Mouse (Mus musculus) lung, embryonic 14.5 days (tissue): ENCODE data around the gene Nek6. TPM values are rescaled to one million over a fixed set of nuclear protein-coding genes. Genes with fewer than 3 reads are reported as not detected.

Source experiments
- ATAC-seq: fragments of 200-750 bp; cut with Nextera tagmentation; 2 replicates; pipeline ENCODE4 v1.8.0; 2017; ENCODE audit warnings: mild to moderate bottlenecking, moderate TSS enrichment, moderate library complexity; ENCODE audit not compliant: insufficient read depth
- DNase-seq: peaks from one replicate; pipeline ENCODE4 v3.0.0-alpha.2; 2015
- H3K27ac ChIP-seq: fragments of 300-500 bp; sonication (generic); 2 replicates; pipeline ENCODE4 v1.5.1; 2014; ENCODE audit warnings: low read depth, mild to moderate bottlenecking, moderate library complexity
- H3K27me3 ChIP-seq: fragments of 300-500 bp; sonication (generic); 2 replicates; pipeline ENCODE4 v1.6.1; 2014; ENCODE audit warnings: low read length, control low read depth; ENCODE audit not compliant: insufficient read depth
- H3K36me3 ChIP-seq: fragments of 300-500 bp; sonication (generic); 2 replicates; pipeline ENCODE4 v1.6.1; 2014; ENCODE audit warnings: control low read depth; ENCODE audit not compliant: insufficient read depth
- H3K4me1 ChIP-seq: fragments of 300-500 bp; sonication (generic); 2 replicates; pipeline ENCODE4 v1.6.1; 2014; ENCODE audit warnings: antibody characterized with exemption, control low read depth; ENCODE audit not compliant: insufficient read depth
- H3K4me2 ChIP-seq: fragments of 300-500 bp; sonication (generic); 2 replicates; pipeline ENCODE4 v1.6.1; 2014; ENCODE audit warnings: mild to moderate bottlenecking
- H3K4me3 ChIP-seq: fragments of 300-500 bp; sonication (generic); 2 replicates; pipeline ENCODE4 v1.5.1; 2014; ENCODE audit warnings: low read depth, low read length
- H3K9ac ChIP-seq: fragments of 300-500 bp; sonication (generic); 2 replicates; pipeline ENCODE4 v1.6.1; 2014
- H3K9me3 ChIP-seq: fragments of 300-500 bp; sonication (generic); 2 replicates; pipeline ENCODE4 v1.6.1; 2016; ENCODE audit warnings: low read depth, low read length, control low read depth
- CTCF ChIP-seq: IDR thresholded peaks from 2 replicates; pipeline ENCODE4 v1.5.1; 2016; ENCODE audit warnings: antibody characterized with exemption, low read depth
- WGBS: fragments of 180-500 bp; shearing (Covaris S2); extraction: QIAGEN DNeasy Blood & Tissue Kit; methylation state at CpG from one replicate; pipeline ENCODE4 v1.1.7; 2014; 5-methylcytosine and 5-hydroxymethylcytosine counted together
- polyA plus RNA-seq: library from polyadenylated mRNA; unstranded; fragments of >200 nt; fragmentation: Nextera tagmentation; extraction: Ambion mirVana; gene quantifications from 2 replicates; pipeline ENCODE4 v1.2.1, GENCODE M21; 2014

The Nek6 gene
- polyA plus RNA-seq: 129 and 134 TPM in 2 replicates

GRCm38 (mm10) chr2:38511487-38512307, at the start of gene Nek6:
Gene Nek6 (plus strand): TSS chr2:38511643.
- ATAC-seq (peak; percentile 80), DNase-seq (peak; percentile 84)
- no peak for TF ChIP-seq CTCF
- Histone ChIP-seq H3K36me3 (peaks cover 4% of the 10 kb centered on the region; the same call in 1 of the 2 replicates), H3K9ac (peak within 1 kb of the TSS; percentile 93), H3K4me2 (peak within 1 kb of the TSS; percentile 83), H3K4me3 (peak within 1 kb of the TSS; percentile 76), H3K27me3 (no peaks in the 10 kb centered on the region), H3K4me1 (peaks cover 25% of the 10 kb centered on the region), H3K9me3 (no peaks in the 10 kb centered on the region), H3K27ac (peak within 1 kb of the TSS; percentile 94)
- WGBS: under 1% methylated on average over 90 of the region's 90 CpGs

DNA sequence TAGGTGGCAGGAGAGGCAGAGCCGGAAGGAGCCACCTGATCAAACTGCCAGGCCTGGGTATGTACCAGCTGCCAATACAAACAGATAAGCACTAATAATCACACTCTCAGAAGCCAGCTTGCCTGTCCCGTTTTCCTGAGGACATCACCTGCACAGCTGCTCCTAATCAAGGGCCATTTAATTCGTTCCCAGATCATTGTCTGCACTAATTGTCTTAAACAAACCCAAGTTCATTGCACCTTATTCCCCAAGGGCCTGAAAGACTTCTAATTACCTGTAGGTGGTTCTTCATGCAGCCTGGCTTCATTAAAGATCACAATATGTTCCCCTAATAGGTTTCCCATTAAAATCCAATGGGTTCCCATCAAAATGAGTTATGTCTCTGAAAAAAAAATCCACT, 49.1 kb upstream of the Nek6 start:
- ATAC-seq (no peak), DNase-seq (no peak)
- H3K4me1 ChIP-seq: peaks cover 14% of the 10 kb centered on the region
- H3K4me3 ChIP-seq: no peak overlapping the region
- H3K4me2 ChIP-seq: no peak overlapping the region
- 71% methylated on average over 3 of the region's 3 CpGs for WGBS
- no peaks in the 10 kb centered on the region for H3K36me3 ChIP-seq
- H3K27ac ChIP-seq: no peak overlapping the region
- no peaks in the 10 kb centered on the region for H3K9me3 ChIP-seq
- TF ChIP-seq CTCF: no peak
- H3K9ac ChIP-seq: no peak overlapping the region
- H3K27me3 ChIP-seq: no peaks in the 10 kb centered on the region

GRCm38 (mm10) chr2:38468845-38469244, 42.6 kb upstream of the Nek6 start:
- TF ChIP-seq CTCF: no peak
- no peak for ATAC-seq

DNA sequence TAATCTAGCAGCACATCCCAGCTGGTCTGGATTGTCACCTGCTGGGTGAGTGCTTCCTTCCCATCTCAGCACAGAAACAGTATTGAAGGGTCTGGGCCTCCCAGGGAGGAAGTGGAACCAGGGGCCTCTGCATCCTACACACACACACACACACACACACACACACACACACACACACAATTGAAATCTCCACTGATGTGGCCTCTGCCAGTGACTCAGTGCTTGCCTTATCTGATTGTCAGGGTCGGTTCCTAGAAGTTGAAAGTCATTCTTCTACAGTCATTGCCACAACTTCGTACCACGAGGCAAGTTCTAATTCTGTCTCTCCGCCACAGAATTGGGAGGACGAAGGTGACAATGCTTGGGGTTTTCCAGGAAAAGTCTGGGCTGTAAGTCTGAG, 39.7 kb upstream of the Nek6 start:
- H3K27ac ChIP-seq: no peak overlapping the region
- 76% methylated on average over 5 of the region's 5 CpGs for WGBS
- TF ChIP-seq CTCF: no peak
- no peak overlapping the region for H3K4me2 ChIP-seq
- no peaks in the 10 kb centered on the region for H3K36me3 ChIP-seq
- H3K9ac ChIP-seq: no peak overlapping the region
- DNase-seq (no peak), ATAC-seq (no peak)
- no peaks in the 10 kb centered on the region for H3K4me1 ChIP-seq
- H3K4me3 ChIP-seq: no peak overlapping the region
- no peaks in the 10 kb centered on the region for H3K27me3 ChIP-seq
- H3K9me3 ChIP-seq: no peaks in the 10 kb centered on the region

More at GRCm38 (mm10) chr2:38468845-38469244, 42.6 kb upstream of the Nek6 start:
- H3K36me3 ChIP-seq: no peaks in the 10 kb centered on the region
- DNase-seq: no peak
- no peaks in the 10 kb centered on the region for H3K4me1 ChIP-seq
- H3K4me3 ChIP-seq: no peak overlapping the region
- H3K9ac ChIP-seq: no peak overlapping the region
- no peak overlapping the region for H3K4me2 ChIP-seq
- 73% methylated on average over 4 of the region's 4 CpGs for WGBS
- H3K9me3 ChIP-seq: no peaks in the 10 kb centered on the region
- no peak overlapping the region for H3K27ac ChIP-seq
- H3K27me3 ChIP-seq: no peaks in the 10 kb centered on the region

DNA sequence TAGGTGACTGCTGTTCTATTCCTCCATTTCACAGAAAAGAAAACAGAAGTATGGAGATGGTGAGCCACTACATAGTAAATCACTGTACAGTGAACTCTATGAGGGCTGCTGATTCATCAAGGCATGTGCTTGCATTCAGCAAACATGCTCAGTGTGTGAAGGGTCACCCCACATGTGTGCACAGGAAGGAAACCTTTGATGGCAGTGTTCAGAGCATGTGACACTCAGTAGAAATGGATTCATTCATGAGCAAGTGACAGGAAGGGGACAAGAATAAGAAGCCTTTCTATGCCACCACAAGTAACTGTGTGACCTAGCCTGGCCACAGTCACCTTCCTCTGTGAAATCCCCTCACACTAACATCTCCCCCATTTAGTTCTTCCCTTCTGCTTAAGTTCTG, 38.6 kb upstream of the Nek6 start:
- Histone ChIP-seq H3K9ac (no peak overlapping the region), H3K4me2 (no peak overlapping the region), H3K27ac (no peak overlapping the region), H3K9me3 (no peaks in the 10 kb centered on the region), H3K4me3 (no peak overlapping the region), H3K36me3 (no peaks in the 10 kb centered on the region), H3K27me3 (no peaks in the 10 kb centered on the region), H3K4me1 (no peaks in the 10 kb centered on the region)
- TF ChIP-seq CTCF: no peak
- ATAC-seq: no peak
- DNase-seq: no peak

DNA sequence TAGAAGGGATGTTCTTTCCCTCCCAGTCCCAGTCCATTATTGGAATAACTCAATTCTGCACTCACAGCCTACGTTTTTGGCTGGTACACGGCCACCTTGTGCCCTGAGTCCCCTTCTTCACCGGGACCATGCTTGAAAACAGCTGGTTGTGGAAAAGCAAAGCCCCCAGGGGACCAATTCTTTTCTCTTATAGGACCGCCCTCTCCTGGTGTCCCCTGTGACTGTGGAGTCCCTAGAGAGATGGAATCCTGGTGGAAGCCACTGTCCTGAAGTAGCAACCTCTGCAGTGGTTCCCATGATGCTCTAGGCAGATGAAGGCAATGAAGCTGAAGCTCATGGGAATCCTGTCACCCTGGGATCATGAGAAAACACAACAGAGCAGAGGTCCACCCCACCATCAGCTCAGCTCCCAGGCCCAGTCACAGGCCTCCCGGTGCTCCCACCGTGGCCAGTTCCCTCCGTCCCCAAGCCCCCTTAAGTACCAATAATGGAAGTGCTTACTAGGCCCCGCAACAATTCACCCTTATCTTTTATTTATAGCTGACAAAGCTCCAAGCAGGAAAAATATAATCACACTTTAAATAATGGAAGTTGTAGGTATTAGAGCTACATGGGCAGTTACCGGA, 34.5 kb upstream of the Nek6 start:
- no peaks in the 10 kb centered on the region for H3K36me3 ChIP-seq
- H3K4me2 ChIP-seq: no peak overlapping the region
- 76% methylated on average over 9 of the region's 9 CpGs for WGBS
- H3K9me3 ChIP-seq: no peaks in the 10 kb centered on the region
- no peaks in the 10 kb centered on the region for H3K27me3 ChIP-seq
- no peak overlapping the region for H3K4me3 ChIP-seq
- TF ChIP-seq CTCF: no peak
- H3K9ac ChIP-seq: no peak overlapping the region
- ATAC-seq: no peak
- H3K4me1 ChIP-seq: no peaks in the 10 kb centered on the region
- H3K27ac ChIP-seq: no peak overlapping the region
- DNase-seq: no peak

DNA sequence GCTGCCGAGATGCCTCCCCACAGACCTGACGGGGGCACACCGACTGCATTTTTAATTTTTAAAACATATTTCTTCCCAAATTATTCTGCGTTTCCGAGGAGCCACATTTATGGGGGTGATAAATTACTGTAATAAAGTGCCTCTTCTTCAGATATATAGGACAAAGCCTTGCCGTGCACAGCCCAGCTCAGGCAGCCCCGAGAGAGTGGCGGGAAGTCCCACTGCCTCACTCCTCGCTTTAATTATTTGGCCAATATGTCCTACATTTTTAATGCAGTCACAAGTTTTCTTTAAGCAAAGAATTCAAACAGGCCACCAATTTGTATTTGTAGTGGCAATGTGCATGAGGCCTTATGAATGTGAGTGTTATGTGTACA, 34.0 kb upstream of the Nek6 start:
- ATAC-seq (no peak), DNase-seq (no peak)
- H3K4me2 ChIP-seq: no peak overlapping the region
- H3K4me1 ChIP-seq: no peaks in the 10 kb centered on the region
- 87% methylated on average over 9 of the region's 9 CpGs for WGBS
- no peak for TF ChIP-seq CTCF
- H3K27me3 ChIP-seq: no peaks in the 10 kb centered on the region
- H3K4me3 ChIP-seq: no peak overlapping the region
- no peak overlapping the region for H3K9ac ChIP-seq
- no peak overlapping the region for H3K27ac ChIP-seq
- no peaks in the 10 kb centered on the region for H3K9me3 ChIP-seq
- H3K36me3 ChIP-seq: no peaks in the 10 kb centered on the region
